Mouse (Mus musculus): ENCODE measurements around the gene Rela. TPM values are rescaled to one million over a fixed set of nuclear protein-coding genes. Genes with fewer than 3 reads are reported as not detected.

Rela gene
- 10 to 100 TPM; 22.0 to 23.9 TPM for total RNA-seq (2021)
- long read RNA-seq, experiment 1, transcript Rela-201 (11 exons, 2,716 nt), result major isoform, 9 of 22 reads
- long read RNA-seq, experiment 1, partial matches to known transcripts, result 9 of 22 reads
- long read RNA-seq, experiment 1, other reads (novel, unspliced or antisense), result 2 of 22 reads
- long read RNA-seq, experiment 2, transcript Rela-201 (11 exons, 2,716 nt), result major isoform, 13 of 21 reads
- long read RNA-seq, experiment 2, partial matches to known transcripts, result 4 of 21 reads
- long read RNA-seq, experiment 2, other reads (novel, unspliced or antisense), result 3 of 21 reads

DNA sequence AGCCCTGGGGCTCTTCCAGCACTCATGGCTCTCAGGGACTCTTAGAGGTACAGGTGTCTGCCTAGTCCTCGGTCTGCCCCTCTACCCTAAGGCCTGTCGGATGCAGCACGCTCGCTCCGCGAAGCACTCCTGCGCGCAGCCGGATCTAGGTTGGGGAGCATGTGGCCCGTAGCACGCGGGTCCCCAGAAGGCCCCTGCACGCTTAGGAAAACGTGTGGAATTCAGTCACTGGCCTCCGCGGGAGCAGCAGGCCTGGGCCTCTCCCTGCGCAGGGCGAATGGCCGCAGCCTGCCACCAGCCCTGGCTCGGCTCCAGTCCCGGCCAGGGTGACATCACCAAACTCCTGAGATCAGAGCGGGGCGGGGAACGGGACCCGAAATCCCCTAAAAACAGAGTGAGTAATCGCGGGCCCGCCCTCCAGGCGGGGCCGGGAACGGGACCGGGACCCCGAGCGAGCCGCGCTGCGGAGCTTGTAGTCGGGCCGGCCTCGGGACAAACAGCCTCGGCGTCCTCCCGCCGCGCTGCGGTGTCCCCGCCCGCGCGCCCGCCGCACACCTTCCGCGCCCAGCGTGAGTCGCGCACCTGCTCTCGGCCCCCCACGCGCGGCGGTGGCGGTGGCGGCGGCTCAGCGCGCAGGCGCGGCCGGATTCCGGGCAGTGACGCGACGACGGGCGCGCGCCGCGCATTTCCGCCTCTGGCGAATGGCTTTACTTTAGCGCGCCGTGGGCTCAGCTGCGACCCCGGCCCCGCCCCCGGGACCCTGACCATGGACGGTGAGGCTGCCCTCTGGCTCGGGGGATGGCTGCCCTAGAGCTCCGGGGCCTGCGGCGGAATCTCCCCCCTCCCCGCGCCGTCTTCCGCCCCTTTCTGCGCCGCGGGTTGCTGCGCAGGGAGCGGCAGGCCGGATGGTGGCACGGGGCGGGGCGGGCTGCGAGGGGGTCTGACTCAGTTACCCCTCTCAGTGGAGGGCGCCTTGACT, at the start of gene Rela:
Gene Rela (plus strand): TSS at position 415 of the 979 bp plus-strand sequence.
- intact Hi-C loops (cut with DNase I), result no loop called here
- DNase-seq (ENCODE audit: low spot score in 2 of 2), result peak; percentile 82 to 88

- no peak for DNase-seq (ENCODE audit: low spot score in 2 of 2)
- intact Hi-C loops (cut with DNase I), result no loop called here
These were observed 48.1 kb upstream of the Rela start for GRCm38 (mm10) chr19:5589159-5589558.

GRCm38 (mm10) chr19:5591888-5592287, 45.4 kb upstream of the Rela start:
- no peak for DNase-seq (ENCODE audit: low spot score in 2 of 2)
- intact Hi-C loops (cut with DNase I), result no loop called here

- no peak for DNase-seq (ENCODE audit: low spot score in 2 of 2)
- intact Hi-C loops (cut with DNase I), result no loop called here
These were observed 38.1 kb upstream of the Rela start for GRCm38 (mm10) chr19:5599224-5599623.

- intact Hi-C loops (cut with DNase I), result no loop called here
These were observed 35.3 kb upstream of the Rela start, which contains the start of gene Rnaseh2c for GRCm38 (mm10) chr19:5601752-5602541. Gene Rnaseh2c, plus strand, starts transcription at chr19:5601873.

GRCm38 (mm10) chr19:5603664-5604063, 33.6 kb upstream of the Rela start:
- no peak for DNase-seq (ENCODE audit: low spot score in 2 of 2)
- intact Hi-C loops (cut with DNase I), result no loop called here

More at GRCm38 (mm10) chr19:5601752-5602541, 35.3 kb upstream of the Rela start, which contains the start of gene Rnaseh2c:
- peak; percentile 83 to 84 for DNase-seq (ENCODE audit: low spot score in 2 of 2)

GRCm38 (mm10) chr19:5605126-5605525, 32.2 kb upstream of the Rela start:
- no peak for DNase-seq (ENCODE audit: low spot score in 2 of 2)
- intact Hi-C loops (cut with DNase I), result no loop called here

DNA sequence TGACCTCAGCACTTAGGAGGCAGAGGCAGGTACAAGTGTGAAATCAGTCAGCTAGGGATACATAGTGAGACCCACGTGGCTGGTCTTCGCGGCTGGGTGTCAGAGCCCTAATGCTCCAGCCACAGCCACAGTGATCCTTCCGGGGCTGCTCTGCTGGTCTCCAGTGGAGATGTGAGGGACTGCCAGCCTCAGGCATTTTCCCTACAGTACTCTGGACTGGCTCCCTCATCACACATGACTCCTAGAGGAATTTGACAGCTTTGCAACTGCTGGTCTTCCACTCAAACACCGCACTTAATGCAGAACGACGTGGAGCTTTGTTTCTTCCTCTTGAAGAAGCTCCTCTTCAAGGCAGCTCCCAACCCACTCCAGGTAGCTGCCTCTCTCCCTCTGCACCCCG, 31.1 kb upstream of the Rela start:
- DNase-seq (ENCODE audit: low spot score in 2 of 2), result peak in 1 of 2 experiments; percentile 70
- intact Hi-C loops (cut with DNase I), result no loop called here

- intact Hi-C loops (cut with DNase I), result no loop called here
- DNase-seq (ENCODE audit: low spot score in 2 of 2), result no peak
These were observed 29.4 kb upstream of the Rela start for GRCm38 (mm10) chr19:5607705-5608410.

GRCm38 (mm10) chr19:5608707-5609106, 28.6 kb upstream of the Rela start:
- DNase-seq (ENCODE audit: low spot score in 2 of 2), result no peak
- intact Hi-C loops (cut with DNase I), result no loop called here

DNA sequence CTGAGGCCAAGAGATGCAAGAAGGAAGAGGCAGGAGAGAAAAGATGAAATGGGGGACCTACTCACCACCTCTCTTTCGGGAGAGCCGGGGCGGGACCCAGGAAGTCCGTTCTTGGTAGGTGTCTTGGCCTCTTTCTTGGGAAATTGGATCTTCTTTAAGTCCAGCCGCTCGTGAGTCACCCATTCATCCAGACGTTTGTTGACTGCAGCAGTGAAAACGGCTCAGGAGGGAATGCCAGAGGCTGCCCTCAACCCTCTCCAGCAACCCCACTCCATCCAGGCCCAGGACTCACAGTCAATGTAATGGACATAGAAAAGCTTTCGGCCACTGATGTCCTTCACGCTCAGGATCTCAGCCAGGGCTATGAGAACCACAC, 28.1 kb upstream of the Rela start:
- intact Hi-C loops (cut with DNase I), result no loop called here
- no peak for DNase-seq (ENCODE audit: low spot score in 2 of 2)

GRCm38 (mm10) chr19:5609547-5610404, 27.5 kb upstream of the Rela start, which contains the start of gene Kat5:
Gene Kat5, minus strand, starts transcription at chr19:5610237.
- DNase-seq (ENCODE audit: low spot score in 2 of 2), result peak; percentile 88 to 92
- intact Hi-C loops (cut with DNase I), result no loop called here

GRCm38 (mm10) chr19:5611973-5612372, 25.3 kb upstream of the Rela start:
- no peak for DNase-seq (ENCODE audit: low spot score in 2 of 2)
- intact Hi-C loops (cut with DNase I), result no loop called here

DNA sequence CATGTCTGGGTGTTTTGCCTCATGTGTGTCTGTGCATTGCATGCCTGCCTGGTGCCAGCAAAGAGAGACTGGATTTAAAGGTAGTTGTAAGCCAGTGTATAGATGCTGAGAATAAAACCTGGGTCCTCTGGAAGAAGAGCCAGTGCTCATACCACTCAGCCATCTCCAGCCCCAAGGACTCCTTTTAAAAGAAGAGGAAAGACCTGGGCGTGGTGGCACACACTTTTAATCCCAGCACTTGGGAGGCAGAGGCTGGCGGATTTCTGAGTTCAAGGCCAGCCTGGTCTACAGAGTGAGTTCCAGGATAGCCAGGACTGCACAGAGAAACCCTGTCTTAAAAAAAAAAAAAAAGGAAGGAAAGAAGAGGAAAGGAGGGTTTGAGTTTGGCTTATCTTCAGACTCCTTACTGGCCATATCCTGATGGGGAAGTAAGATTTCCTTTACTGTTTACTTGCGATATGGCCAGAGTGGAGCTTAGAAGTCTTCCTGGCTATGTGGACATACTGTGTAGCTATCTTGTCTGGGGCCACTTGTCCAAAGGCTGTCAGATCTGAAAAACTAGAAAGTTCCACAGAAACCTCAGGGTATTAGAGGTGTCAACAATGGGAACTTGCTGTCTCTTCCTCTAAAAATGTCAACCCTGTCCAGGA, 24.4 kb upstream of the Rela start:
- intact Hi-C loops (cut with DNase I), result no loop called here
- DNase-seq (ENCODE audit: low spot score in 2 of 2), result no peak

DNA sequence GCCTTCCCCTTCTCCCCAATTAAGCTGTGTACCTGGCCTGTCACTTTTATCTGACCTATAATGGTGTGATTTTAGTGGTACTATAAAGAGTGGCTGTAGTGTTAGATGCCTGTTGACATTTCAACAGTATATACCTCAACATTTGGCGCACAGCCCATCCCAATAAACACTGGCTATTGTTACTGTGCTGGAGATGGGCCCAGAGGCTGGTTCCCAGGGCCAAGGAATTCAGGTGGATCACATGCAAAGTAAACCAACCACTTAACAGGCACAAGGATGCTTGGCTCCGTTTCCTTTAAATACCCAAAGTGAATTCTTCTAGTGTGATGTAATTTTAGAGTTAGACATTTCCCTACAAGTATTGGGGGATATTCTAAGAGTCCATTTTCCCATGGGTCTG, 22.3 kb upstream of the Rela start:
- no peak for DNase-seq (ENCODE audit: low spot score in 2 of 2)
- intact Hi-C loops (cut with DNase I), result no loop called here

DNA sequence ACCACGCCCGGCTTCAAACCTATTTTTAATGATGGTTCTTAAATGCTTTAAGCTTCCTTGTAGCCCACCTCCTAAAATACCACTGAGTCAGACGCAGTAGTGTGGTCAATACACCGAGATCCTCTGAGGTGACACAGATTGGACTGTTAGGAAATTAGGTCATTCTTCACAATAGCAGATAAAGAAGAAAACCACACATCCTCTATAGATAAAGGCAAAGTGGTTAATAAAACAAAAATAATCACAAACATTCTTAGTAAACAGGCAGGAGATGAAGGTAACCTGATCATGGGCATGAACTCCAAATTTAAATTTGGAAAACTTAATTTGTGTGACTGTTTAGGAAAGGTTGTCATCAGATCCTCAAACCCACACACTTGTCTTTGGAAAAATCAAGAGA, 17.3 kb upstream of the Rela start:
- intact Hi-C loops (cut with DNase I), result no loop called here
- DNase-seq (ENCODE audit: low spot score in 2 of 2), result no peak

DNA sequence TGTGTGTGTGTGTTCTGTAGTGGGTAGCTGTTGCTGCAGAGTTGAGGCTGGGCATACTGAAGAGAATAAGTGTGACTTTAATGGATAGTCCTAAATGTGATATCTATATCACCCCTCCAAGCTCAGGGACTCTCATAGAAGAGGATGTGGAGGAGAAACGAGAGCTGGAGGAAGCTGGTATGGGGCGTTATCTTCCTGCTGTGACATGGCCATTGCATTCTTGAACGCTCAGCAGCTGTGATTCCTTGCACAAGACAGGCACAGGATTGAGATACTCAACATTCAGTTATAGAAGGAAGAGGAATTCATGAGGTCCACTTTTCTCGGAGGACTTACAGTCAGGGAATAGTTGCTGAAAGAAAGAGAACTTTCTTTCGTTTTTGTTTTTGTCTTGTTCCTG, 15.4 kb upstream of the Rela start:
- intact Hi-C loops (cut with DNase I), result no loop called here
- no peak for DNase-seq (ENCODE audit: low spot score in 2 of 2)

DNA sequence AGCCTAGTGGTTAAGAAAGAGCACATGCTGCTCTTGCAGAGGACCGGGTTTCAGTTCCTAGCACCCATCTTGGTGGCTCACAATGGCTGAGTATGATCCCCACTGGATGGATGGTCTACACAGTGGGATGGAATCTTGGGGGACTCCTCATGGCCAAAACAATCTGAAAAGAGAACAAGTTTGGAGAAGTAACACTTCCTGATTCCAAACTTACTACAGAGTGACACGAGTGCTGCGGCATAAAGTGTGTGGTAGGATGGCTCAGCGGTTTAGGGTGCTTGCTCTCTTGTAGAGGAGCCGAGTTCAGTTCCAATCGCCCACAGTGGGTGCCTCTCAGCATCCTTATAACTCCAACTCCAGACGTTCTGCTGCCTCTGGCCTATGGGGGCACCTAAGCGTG, 12.0 kb upstream of the Rela start:
- intact Hi-C loops (cut with DNase I), result no loop called here
- no peak for DNase-seq (ENCODE audit: low spot score in 2 of 2)

Data from left cerebral cortex, postnatal 14 days (tissue).